Mouse (Mus musculus) ES-E14 (cell line): ENCODE measurements around the gene Rcbtb2.

Experiments used
- CHD2 ChIP-seq: IDR thresholded peaks from 2 replicates; pipeline ENCODE4 v1.6.1; 2014; ENCODE audit warnings: mild to moderate bottlenecking, low read depth, low read length, inconsistent platforms
- HCFC1 ChIP-seq: IDR thresholded peaks from 2 replicates; pipeline ENCODE4 v1.6.1; 2012; ENCODE audit warnings: low read length, inconsistent platforms, borderline replicate concordance; ENCODE audit not compliant: insufficient read depth
- MAFK ChIP-seq: IDR thresholded peaks from 2 replicates; pipeline ENCODE4 v1.6.1; 2014; ENCODE audit warnings: mild to moderate bottlenecking, low read depth, low read length, inconsistent platforms; ENCODE audit not compliant: insufficient read depth
- ZC3H11A ChIP-seq: IDR thresholded peaks from 2 replicates; pipeline ENCODE4 v1.6.1; 2012; ENCODE audit warnings: low read depth, mild to moderate bottlenecking, inconsistent platforms, low read length, borderline replicate concordance
- ZNF384 ChIP-seq: IDR thresholded peaks from 2 replicates; pipeline ENCODE4 v1.6.1; 2012; ENCODE audit warnings: low read depth, low read length, inconsistent platforms

- TF ChIP-seq ZC3H11A (peak; percentile 16; the same call in 1 of the 2 replicates), ZNF384 (peak; percentile 99), HCFC1 (no peak), MAFK (no peak), CHD2 (no peak)
Measured at GRCm38 (mm10) chr14:73106234-73106711, 16.6 kb upstream of the Rcbtb2 start.
